Mouse (Mus musculus) embryonic facial prominence, embryonic 15.5 days (tissue): Measurements from ENCODE around the gene Kdm2b. TPM values are rescaled to one million over a fixed set of nuclear protein-coding genes. Genes with fewer than 3 reads are reported as not detected.

ENCODE experiments used
- ATAC-seq: fragments of 200-750 bp; cut with Nextera tagmentation; 2 replicates; pipeline ENCODE4 v1.8.0; 2017; ENCODE audit warnings: low read depth, moderate TSS enrichment; ENCODE audit not compliant: insufficient number of reproducible peaks, low FRiP score, low TSS enrichment
- H3K27ac ChIP-seq: fragments of 300-500 bp; sonication (generic); replicated peaks from 2 replicates; pipeline ENCODE4 v1.5.1; 2015; ENCODE audit warnings: mild to moderate bottlenecking, inconsistent platforms
- H3K27me3 ChIP-seq: fragments of 300-500 bp; sonication (generic); 2 replicates; pipeline ENCODE4 v1.6.1; 2015; ENCODE audit warnings: inconsistent platforms
- H3K36me3 ChIP-seq: fragments of 300-500 bp; sonication (generic); 2 replicates; pipeline ENCODE4 v1.6.1; 2015; ENCODE audit warnings: mild to moderate bottlenecking, inconsistent platforms
- H3K4me1 ChIP-seq: fragments of 300-500 bp; sonication (generic); 2 replicates; pipeline ENCODE4 v1.6.1; 2015; ENCODE audit warnings: inconsistent platforms
- H3K4me2 ChIP-seq: fragments of 300-500 bp; sonication (generic); replicated peaks from 2 replicates; pipeline ENCODE4 v1.6.1; 2015; ENCODE audit warnings: mild to moderate bottlenecking, inconsistent platforms
- H3K4me3 ChIP-seq: fragments of 300-500 bp; sonication (generic); replicated peaks from 2 replicates; pipeline ENCODE4 v1.5.1; 2015; ENCODE audit warnings: mild to moderate bottlenecking, inconsistent platforms
- H3K9ac ChIP-seq: fragments of 300-500 bp; sonication (generic); 2 replicates; pipeline ENCODE4 v1.6.1; 2015; ENCODE audit warnings: inconsistent platforms
- H3K9me3 ChIP-seq: fragments of 300-500 bp; sonication (generic); replicated peaks from 2 replicates; pipeline ENCODE4 v1.6.1; 2016; ENCODE audit warnings: inconsistent platforms
- WGBS: fragments of 180-500 bp; shearing (Covaris S2); methylation state at CpG from one replicate; pipeline ENCODE4 v1.1.7; 2015; 5-methylcytosine and 5-hydroxymethylcytosine counted together
- polyA plus RNA-seq: library from polyadenylated mRNA; unstranded; fragments of >200 nt; fragmentation: Nextera tagmentation; extraction: Ambion mirVana; gene quantifications from 2 replicates; pipeline ENCODE4 v1.2.1, GENCODE M21; 2015

Gene Kdm2b
- polyA plus RNA-seq, 1 experiment from 2014 or later, result 43.9 TPM

DNA sequence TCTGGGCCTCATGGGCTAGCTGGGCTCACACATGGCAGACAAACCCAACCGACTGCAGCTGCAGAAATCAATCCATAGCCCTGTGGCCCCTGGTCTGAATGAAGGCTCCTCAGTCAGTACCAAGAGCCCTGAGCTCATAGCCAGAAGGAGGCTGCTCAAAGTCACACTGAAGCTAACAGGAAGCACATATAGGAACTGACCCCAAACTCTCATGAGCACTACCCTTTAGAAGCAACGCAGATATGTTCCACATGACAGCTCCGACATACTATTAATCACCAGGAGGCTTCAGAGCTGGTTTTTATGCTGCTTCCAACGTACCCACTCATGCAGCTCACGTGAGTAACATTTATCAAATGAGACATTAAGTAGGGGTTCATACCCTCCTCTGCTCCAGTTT lies 19.6 kb downstream of the Kdm2b start:
- ATAC-seq, result no peak
- no peaks in the 10 kb centered on the region for H3K36me3 ChIP-seq
- WGBS, result 86% methylated on average over 5 of the region's 5 CpGs
- no peaks in the 10 kb centered on the region for H3K27me3 ChIP-seq
- no peak overlapping the region for H3K9ac ChIP-seq
- no peaks in the 10 kb centered on the region for H3K4me1 ChIP-seq
- H3K4me3 ChIP-seq, result no peak overlapping the region
- no peaks in the 10 kb centered on the region for H3K9me3 ChIP-seq
- no peak overlapping the region for H3K27ac ChIP-seq
- H3K4me2 ChIP-seq, result no peak overlapping the region

GRCm38 (mm10) chr5:122968322-122968721 lies 21.3 kb downstream of the Kdm2b start:
- Histone ChIP-seq H3K9me3 (no peaks in the 10 kb centered on the region), H3K36me3 (no peaks in the 10 kb centered on the region), H3K27ac (no peak overlapping the region), H3K27me3 (no peaks in the 10 kb centered on the region), H3K4me2 (no peak overlapping the region), H3K9ac (no peak overlapping the region), H3K4me3 (no peak overlapping the region), H3K4me1 (no peaks in the 10 kb centered on the region)
- no peak for ATAC-seq
- WGBS, result 24% methylated on average over 4 of the region's 4 CpGs

GRCm38 (mm10) chr5:122965427-122965826 lies 24.2 kb downstream of the Kdm2b start:
- H3K9me3 ChIP-seq, result no peaks in the 10 kb centered on the region
- H3K27ac ChIP-seq, result no peak overlapping the region
- no peak overlapping the region for H3K4me3 ChIP-seq
- no peaks in the 10 kb centered on the region for H3K4me1 ChIP-seq
- 79% methylated on average over 11 of the region's 11 CpGs for WGBS
- no peaks in the 10 kb centered on the region for H3K36me3 ChIP-seq
- H3K27me3 ChIP-seq, result no peaks in the 10 kb centered on the region
- no peak overlapping the region for H3K4me2 ChIP-seq
- H3K9ac ChIP-seq, result no peak overlapping the region
- ATAC-seq, result no peak

DNA sequence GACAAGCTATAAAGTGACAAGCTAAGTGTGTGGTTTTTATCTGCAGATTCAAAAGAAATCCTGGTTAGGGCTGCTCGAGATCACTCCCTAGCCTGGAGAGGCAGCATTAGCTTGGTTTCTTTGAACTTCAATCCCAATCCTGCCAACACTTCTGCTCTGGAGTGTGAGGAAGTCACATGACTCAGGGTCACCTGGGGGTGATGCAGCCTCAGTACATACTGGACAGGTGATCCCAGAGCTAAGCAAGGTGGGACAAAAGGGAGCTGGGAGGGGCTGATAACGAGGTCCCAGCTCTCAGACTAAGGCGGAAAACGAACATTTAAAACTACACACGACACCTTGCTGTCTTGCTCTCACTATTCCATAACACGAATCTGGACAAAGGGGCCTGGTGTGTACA lies 24.8 kb downstream of the Kdm2b start:
- no peak overlapping the region for H3K4me2 ChIP-seq
- WGBS, result 74% methylated on average over 6 of the region's 6 CpGs

GRCm38 (mm10) chr5:122961905-122962304 lies 27.7 kb downstream of the Kdm2b start:
- no peaks in the 10 kb centered on the region for H3K4me1 ChIP-seq
- no peak overlapping the region for H3K27ac ChIP-seq
- 38% methylated on average over 3 of the region's 3 CpGs for WGBS
- no peaks in the 10 kb centered on the region for H3K36me3 ChIP-seq
- no peak for ATAC-seq
- H3K27me3 ChIP-seq, result no peaks in the 10 kb centered on the region
- H3K4me3 ChIP-seq, result no peak overlapping the region
- no peaks in the 10 kb centered on the region for H3K9me3 ChIP-seq
- H3K4me2 ChIP-seq, result no peak overlapping the region
- no peak overlapping the region for H3K9ac ChIP-seq

More for the DNA sequence above, 24.8 kb downstream of the Kdm2b start:
- no peak overlapping the region for H3K27ac ChIP-seq
- no peak for ATAC-seq
- H3K36me3 ChIP-seq, result no peaks in the 10 kb centered on the region
- H3K4me1 ChIP-seq, result no peaks in the 10 kb centered on the region
- no peak overlapping the region for H3K4me3 ChIP-seq
- H3K9ac ChIP-seq, result no peak overlapping the region
- no peaks in the 10 kb centered on the region for H3K9me3 ChIP-seq
- H3K27me3 ChIP-seq, result no peaks in the 10 kb centered on the region

- H3K36me3 ChIP-seq, result no peaks in the 10 kb centered on the region
- H3K9ac ChIP-seq, result no peak overlapping the region
- H3K27me3 ChIP-seq, result no peaks in the 10 kb centered on the region
- ATAC-seq, result no peak
- no peak overlapping the region for H3K4me2 ChIP-seq
- H3K9me3 ChIP-seq, result no peaks in the 10 kb centered on the region
- 77% methylated on average over 11 of the region's 11 CpGs for WGBS
- no peak overlapping the region for H3K4me3 ChIP-seq
- H3K27ac ChIP-seq, result no peak overlapping the region
- H3K4me1 ChIP-seq, result no peaks in the 10 kb centered on the region
Measured at GRCm38 (mm10) chr5:122959391-122959790, 30.2 kb downstream of the Kdm2b start.

- ATAC-seq, result no peak
- Histone ChIP-seq H3K4me1 (peaks cover 16% of the 10 kb centered on the region), H3K27ac (no peak overlapping the region), H3K4me3 (no peak overlapping the region), H3K9me3 (no peaks in the 10 kb centered on the region), H3K4me2 (no peak overlapping the region), H3K27me3 (peaks cover 28% of the 10 kb centered on the region), H3K36me3 (no peaks in the 10 kb centered on the region), H3K9ac (no peak overlapping the region)
- 52% methylated on average over 3 of the region's 3 CpGs for WGBS
Measured at GRCm38 (mm10) chr5:122956059-122956458, 33.6 kb downstream of the Kdm2b start.

- ATAC-seq, result no peak
- H3K27ac ChIP-seq, result no peak overlapping the region
Measured at GRCm38 (mm10) chr5:122951913-122952641, 37.5 kb downstream of the Kdm2b start.

DNA sequence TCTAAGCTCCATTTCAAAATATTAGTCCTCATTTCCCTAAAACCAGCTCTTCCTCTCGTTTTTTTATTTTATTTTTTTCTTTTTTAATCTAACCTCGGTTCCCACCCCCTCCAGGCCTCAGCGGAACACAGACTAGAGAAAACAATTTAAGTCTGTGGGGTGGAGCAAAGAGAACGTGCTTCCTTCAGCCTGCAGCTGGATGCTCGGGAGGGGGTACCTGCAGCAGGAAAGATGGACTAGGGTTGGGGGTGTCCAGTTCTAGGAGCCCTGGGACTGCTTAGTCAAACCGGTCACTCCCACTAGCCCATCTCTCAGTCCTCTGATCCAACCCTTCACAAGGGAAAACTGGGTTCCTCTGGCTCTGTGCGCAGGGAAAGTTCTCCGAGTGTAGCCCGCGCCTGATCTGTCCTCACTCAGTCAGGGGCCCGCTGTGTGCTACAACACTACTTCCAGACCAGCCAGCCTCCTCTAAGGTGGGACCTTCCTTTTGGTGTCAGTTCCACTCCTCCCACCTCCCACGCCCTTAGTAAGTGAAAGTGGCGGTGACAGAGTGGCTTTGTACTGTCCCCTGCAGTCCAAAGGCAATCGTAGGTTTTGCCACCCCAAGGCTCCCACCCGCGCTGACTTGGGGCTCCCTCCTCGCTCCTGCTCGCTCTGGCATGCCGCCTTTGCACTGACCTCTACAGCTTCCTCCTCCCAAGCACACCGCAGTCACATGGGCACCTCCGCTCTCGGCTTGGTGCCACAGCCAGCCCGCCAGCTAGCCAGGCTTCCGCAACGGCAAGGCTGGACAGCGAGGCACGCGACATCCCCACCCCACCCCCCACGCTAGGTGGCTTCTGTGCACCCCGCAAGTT lies 38.3 kb downstream of the Kdm2b start:
- Histone ChIP-seq H3K36me3 (no peaks in the 10 kb centered on the region), H3K4me2 (peak overlapping the region; percentile 93), H3K4me3 (peak overlapping the region; percentile 43), H3K27me3 (peaks cover 32% of the 10 kb centered on the region), H3K27ac (no peak overlapping the region), H3K9ac (peak overlapping the region; percentile 12; the same call in 1 of the 2 replicates), H3K4me1 (peaks cover 26% of the 10 kb centered on the region), H3K9me3 (no peaks in the 10 kb centered on the region)
- WGBS, result 4% methylated on average over 30 of the region's 30 CpGs
- ATAC-seq, result peak; percentile 24; the same call in 1 of the 2 replicates

More at GRCm38 (mm10) chr5:122951913-122952641, 37.5 kb downstream of the Kdm2b start:
- H3K36me3 ChIP-seq, result no peaks in the 10 kb centered on the region
- no peaks in the 10 kb centered on the region for H3K9me3 ChIP-seq
- H3K27me3 ChIP-seq, result peaks cover 32% of the 10 kb centered on the region
- H3K4me1 ChIP-seq, result peaks cover 26% of the 10 kb centered on the region
- peak overlapping the region; percentile 43 for H3K4me3 ChIP-seq
- H3K9ac ChIP-seq, result no peak overlapping the region; the same call in 1 of the 2 replicates
- peak overlapping the region; percentile 93 for H3K4me2 ChIP-seq
- WGBS, result 1% methylated on average over 59 of the region's 59 CpGs

DNA sequence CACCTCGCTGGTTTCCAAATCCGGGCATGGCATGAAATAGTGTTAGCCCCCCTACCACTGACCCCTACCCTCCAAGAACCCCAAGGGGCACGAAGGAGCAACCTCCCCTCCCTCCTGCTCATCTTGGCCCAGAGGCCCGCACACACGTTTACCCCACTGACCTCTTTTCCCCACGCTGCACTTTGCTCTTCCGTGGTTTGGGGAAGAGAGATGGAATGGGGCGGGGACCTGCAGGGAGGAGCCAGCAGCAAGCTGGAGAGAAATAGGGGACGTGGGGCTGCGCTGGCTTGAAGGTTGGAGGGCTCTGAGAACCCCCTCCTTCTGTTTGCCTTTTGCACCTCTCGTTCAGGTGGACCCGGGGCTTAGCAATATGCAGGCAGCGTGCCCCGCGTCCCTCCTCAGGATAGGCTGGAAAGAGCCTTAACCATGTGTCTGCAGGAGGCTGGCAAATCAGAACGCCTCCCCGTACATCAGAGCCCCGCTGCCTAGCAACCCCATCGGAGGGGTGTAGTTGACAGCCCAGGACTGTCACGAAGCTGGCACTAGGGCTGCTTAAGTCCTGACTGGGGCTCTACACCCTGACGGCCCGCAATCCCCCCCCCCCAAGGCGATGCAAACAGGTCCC lies 39.2 kb downstream of the Kdm2b start:
- H3K4me3 ChIP-seq, result peak overlapping the region; percentile 43
- H3K36me3 ChIP-seq, result no peaks in the 10 kb centered on the region
- H3K27me3 ChIP-seq, result peaks cover 32% of the 10 kb centered on the region
- H3K4me1 ChIP-seq, result peaks cover 26% of the 10 kb centered on the region
- ATAC-seq, result no peak; the same call in 1 of the 2 replicates
- H3K9ac ChIP-seq, result no peak overlapping the region
- H3K4me2 ChIP-seq, result peak overlapping the region; percentile 93
- 10% methylated on average over 23 of the region's 23 CpGs for WGBS
- H3K27ac ChIP-seq, result no peak overlapping the region
- H3K9me3 ChIP-seq, result no peaks in the 10 kb centered on the region

DNA sequence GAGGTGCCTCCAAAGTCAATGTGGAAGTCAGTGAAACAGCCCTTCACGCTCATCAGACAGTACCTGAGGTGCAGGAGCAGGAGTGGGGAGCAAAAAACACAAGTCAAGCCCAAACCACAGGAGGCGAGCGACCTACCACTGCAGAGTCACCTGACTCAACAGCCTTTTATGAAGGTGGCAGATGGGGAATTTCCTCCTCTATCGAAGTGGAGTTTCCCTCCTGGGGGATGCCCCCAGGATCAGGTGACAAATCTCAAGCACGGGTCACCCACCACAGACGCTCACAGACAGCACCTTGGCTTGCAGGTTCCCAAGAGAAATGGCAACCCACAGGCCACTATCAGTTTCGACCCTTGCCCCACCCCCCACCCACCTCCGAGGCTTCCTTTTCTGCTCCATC lies 40.5 kb downstream of the Kdm2b start:
- H3K9ac ChIP-seq, result no peak overlapping the region
- peaks cover 26% of the 10 kb centered on the region for H3K4me1 ChIP-seq
- H3K4me3 ChIP-seq, result no peak overlapping the region
- no peaks in the 10 kb centered on the region for H3K36me3 ChIP-seq
- ATAC-seq, result no peak
- peaks cover 32% of the 10 kb centered on the region for H3K27me3 ChIP-seq
- no peaks in the 10 kb centered on the region for H3K9me3 ChIP-seq
- no peak overlapping the region for H3K4me2 ChIP-seq
- no peak overlapping the region for H3K27ac ChIP-seq
- WGBS, result 72% methylated on average over 8 of the region's 8 CpGs
